Mouse (Mus musculus): Measurements from ENCODE around the gene Lyrm9.

DNA sequence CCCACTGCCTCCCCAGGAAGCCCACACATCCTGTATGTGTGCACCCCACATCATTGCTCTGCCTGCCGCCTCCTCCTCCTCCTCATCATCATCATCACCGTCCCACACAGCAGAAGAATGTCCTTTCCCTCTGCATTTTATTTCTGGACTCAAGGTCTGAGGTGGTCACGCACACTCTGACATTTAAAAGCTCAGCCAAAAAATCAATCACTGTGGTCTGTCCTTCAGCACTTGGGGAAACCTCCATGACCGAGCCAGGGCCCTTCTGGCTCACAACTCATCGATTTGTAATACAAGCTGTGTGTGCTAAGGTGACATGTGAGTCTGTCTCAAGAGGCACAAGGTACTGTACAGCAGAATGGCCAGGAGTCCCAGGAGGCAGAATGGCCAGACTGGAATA is 44.1 kb upstream of the Lyrm9 start:
- no peak for TF ChIP-seq POLR2A (IDR thresholded peaks at IDR 0.05; ENCODE audit: borderline replicate concordance, extremely low read depth, low read depth, low read length)
- TF ChIP-seq CTCF (IDR thresholded peaks at IDR 0.05; ENCODE audit: insufficient read depth, low read length): no peak

Measured in lung, adult 2 months (tissue).